Mouse (Mus musculus): Measurements from ENCODE around the gene Sec14l2. TPM values are rescaled to one million over a fixed set of nuclear protein-coding genes. Genes with fewer than 3 reads are reported as not detected.

Gene Sec14l2
- polyA plus RNA-seq, 1 experiment from 2014 or later, result 0.95 TPM

GRCm38 (mm10) chr11:4158676-4159075 lies 35.5 kb upstream of the Sec14l2 start:
- H3K36me3 ChIP-seq (ENCODE audit: control insufficient read depth, insufficient read depth, low read length), result no peaks in the 10 kb centered on the region
- no peak overlapping the region for H3K4me2 ChIP-seq (replicated peaks; ENCODE audit: low read depth)
- WGBS, result 85% methylated on average over 3 of the region's 3 CpGs
- H3K4me1 ChIP-seq (replicated peaks; ENCODE audit: control insufficient read depth, insufficient read depth), result peaks cover 10% of the 10 kb centered on the region; the same call in 1 of the 2 replicates
- TF ChIP-seq EP300 (optimal IDR thresholded peaks at IDR 0.05) (no peak), CTCF (IDR thresholded peaks at IDR 0.05; ENCODE audit: low read depth) (no peak)
- no peak overlapping the region for H3K9ac ChIP-seq (ENCODE audit: low read length)
- no peaks in the 10 kb centered on the region for H3K9me3 ChIP-seq (ENCODE audit: control insufficient read depth, low read length)
- no peaks in the 10 kb centered on the region for H3K27me3 ChIP-seq (ENCODE audit: control insufficient read depth, insufficient read depth, low read length)
- no peak for DNase-seq (ENCODE audit: low spot score)
- ATAC-seq (ENCODE audit: low FRiP score, low TSS enrichment), result no peak
- H3K27ac ChIP-seq (replicated peaks), result no peak overlapping the region
- no peak overlapping the region for H3K4me3 ChIP-seq (ENCODE audit: low read depth, low read length)

DNA sequence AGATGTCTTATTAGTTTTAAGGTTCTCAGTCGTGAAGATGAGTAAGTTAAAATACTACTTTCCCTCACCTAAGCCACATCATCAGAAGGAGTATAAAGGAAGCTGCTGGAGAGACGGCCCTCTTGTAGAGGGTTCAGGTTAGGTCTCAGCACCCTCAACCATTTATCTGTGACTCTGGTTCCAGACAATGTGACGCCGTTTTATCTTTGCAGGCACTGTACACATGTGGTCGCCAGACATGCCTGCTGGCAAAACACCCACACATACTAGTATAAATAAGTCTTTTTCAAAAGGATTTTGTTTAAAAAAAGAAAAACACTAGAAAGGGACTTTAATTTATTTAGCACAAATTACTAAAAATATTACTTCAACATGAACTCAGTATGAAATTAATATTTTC lies 32.4 kb upstream of the Sec14l2 start:
- H3K4me2 ChIP-seq (replicated peaks; ENCODE audit: low read depth), result no peak overlapping the region
- no peaks in the 10 kb centered on the region for H3K36me3 ChIP-seq (ENCODE audit: control insufficient read depth, insufficient read depth, low read length)
- WGBS, result 67% methylated on average over 5 of the region's 5 CpGs
- no peaks in the 10 kb centered on the region for H3K27me3 ChIP-seq (ENCODE audit: control insufficient read depth, insufficient read depth, low read length)
- no peak for ATAC-seq (ENCODE audit: low FRiP score, low TSS enrichment)
- no peak overlapping the region for H3K4me3 ChIP-seq (ENCODE audit: low read depth, low read length)
- H3K9me3 ChIP-seq (ENCODE audit: control insufficient read depth, low read length), result no peaks in the 10 kb centered on the region
- TF ChIP-seq EP300 (optimal IDR thresholded peaks at IDR 0.05) (no peak), CTCF (IDR thresholded peaks at IDR 0.05; ENCODE audit: low read depth) (no peak)
- H3K4me1 ChIP-seq (replicated peaks; ENCODE audit: control insufficient read depth, insufficient read depth), result 0 out of 2 replicates have a peak, but pooled peaks cover 4% of the 10 kb centered on the region
- H3K27ac ChIP-seq (replicated peaks), result no peak overlapping the region
- no peak overlapping the region for H3K9ac ChIP-seq (ENCODE audit: low read length)
- no peak for DNase-seq (ENCODE audit: low spot score)

- no peak overlapping the region for H3K4me3 ChIP-seq (ENCODE audit: low read depth, low read length)
- DNase-seq (ENCODE audit: low spot score) (no peak), ATAC-seq (ENCODE audit: low FRiP score, low TSS enrichment) (no peak)
- WGBS, result 90% methylated on average over 7 of the region's 7 CpGs
- H3K9ac ChIP-seq (ENCODE audit: low read length), result no peak overlapping the region
- TF ChIP-seq EP300 (optimal IDR thresholded peaks at IDR 0.05), result no peak
- no peak for TF ChIP-seq CTCF (IDR thresholded peaks at IDR 0.05; ENCODE audit: low read depth)
- no peak overlapping the region for H3K27ac ChIP-seq (replicated peaks)
- no peak overlapping the region for H3K4me2 ChIP-seq (replicated peaks; ENCODE audit: low read depth)
- H3K36me3 ChIP-seq (ENCODE audit: control insufficient read depth, insufficient read depth, low read length), result no peaks in the 10 kb centered on the region
- no peaks in the 10 kb centered on the region for H3K9me3 ChIP-seq (ENCODE audit: control insufficient read depth, low read length)
- H3K27me3 ChIP-seq (ENCODE audit: control insufficient read depth, insufficient read depth, low read length), result no peaks in the 10 kb centered on the region
- no peaks in the 10 kb centered on the region for H3K4me1 ChIP-seq (replicated peaks; ENCODE audit: control insufficient read depth, insufficient read depth)
Observed at GRCm38 (mm10) chr11:4153694-4154093, 30.5 kb upstream of the Sec14l2 start.

- Histone ChIP-seq H3K27me3 (ENCODE audit: control insufficient read depth, insufficient read depth, low read length) (no peaks in the 10 kb centered on the region), H3K9me3 (ENCODE audit: control insufficient read depth, low read length) (no peaks in the 10 kb centered on the region), H3K36me3 (ENCODE audit: control insufficient read depth, insufficient read depth, low read length) (no peaks in the 10 kb centered on the region; the same call in 1 of the 2 replicates), H3K27ac (replicated peaks) (no peak overlapping the region), H3K4me2 (replicated peaks; ENCODE audit: low read depth) (no peak overlapping the region), H3K4me1 (replicated peaks; ENCODE audit: control insufficient read depth, insufficient read depth) (no peaks in the 10 kb centered on the region), H3K9ac (ENCODE audit: low read length) (no peak overlapping the region), H3K4me3 (ENCODE audit: low read depth, low read length) (no peak overlapping the region)
- TF ChIP-seq EP300 (optimal IDR thresholded peaks at IDR 0.05) (no peak), CTCF (IDR thresholded peaks at IDR 0.05; ENCODE audit: low read depth) (no peak)
- DNase-seq (ENCODE audit: low spot score) (no peak), ATAC-seq (ENCODE audit: low FRiP score, low TSS enrichment) (no peak)
- WGBS, result 93% methylated on average over 6 of the region's 6 CpGs
Observed at GRCm38 (mm10) chr11:4149886-4150285, 26.7 kb upstream of the Sec14l2 start.

GRCm38 (mm10) chr11:4148536-4149156 lies 25.4 kb upstream of the Sec14l2 start:
- Histone ChIP-seq H3K27me3 (ENCODE audit: control insufficient read depth, insufficient read depth, low read length) (no peaks in the 10 kb centered on the region), H3K9me3 (ENCODE audit: control insufficient read depth, low read length) (no peaks in the 10 kb centered on the region), H3K4me3 (ENCODE audit: low read depth, low read length) (no peak overlapping the region), H3K9ac (ENCODE audit: low read length) (no peak overlapping the region), H3K27ac (replicated peaks) (no peak overlapping the region), H3K4me2 (replicated peaks; ENCODE audit: low read depth) (no peak overlapping the region), H3K4me1 (replicated peaks; ENCODE audit: control insufficient read depth, insufficient read depth) (no peaks in the 10 kb centered on the region), H3K36me3 (ENCODE audit: control insufficient read depth, insufficient read depth, low read length) (no peaks in the 10 kb centered on the region; the same call in 1 of the 2 replicates)
- TF ChIP-seq EP300 (optimal IDR thresholded peaks at IDR 0.05), result no peak
- no peak for TF ChIP-seq CTCF (IDR thresholded peaks at IDR 0.05; ENCODE audit: low read depth)
- WGBS, result 83% methylated on average over 9 of the region's 9 CpGs
- ATAC-seq (ENCODE audit: low FRiP score, low TSS enrichment) (no peak), DNase-seq (ENCODE audit: low spot score) (no peak)

DNA sequence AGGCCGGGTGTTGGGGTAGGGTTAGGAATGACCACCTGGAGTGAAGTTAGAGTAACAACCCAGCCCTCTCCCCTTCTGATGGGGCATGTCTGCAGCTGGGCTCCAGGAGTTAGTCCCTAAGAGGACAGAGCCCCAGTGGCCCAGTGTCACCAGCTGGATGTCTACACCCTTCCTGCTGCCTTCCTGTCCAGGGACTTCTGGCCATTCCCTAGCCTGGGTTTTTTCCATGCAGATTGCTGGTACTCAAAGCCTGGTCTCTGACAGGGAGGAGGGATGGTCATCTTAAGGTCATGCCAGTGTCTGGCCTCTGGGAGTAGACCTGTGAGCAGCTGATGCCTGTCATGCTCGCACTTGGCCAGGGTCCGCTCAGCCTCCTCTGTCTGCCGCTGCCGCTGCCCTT lies 24.9 kb upstream of the Sec14l2 start:
- no peaks in the 10 kb centered on the region for H3K4me1 ChIP-seq (replicated peaks; ENCODE audit: control insufficient read depth, insufficient read depth)
- no peak for TF ChIP-seq EP300 (optimal IDR thresholded peaks at IDR 0.05)
- TF ChIP-seq CTCF (IDR thresholded peaks at IDR 0.05; ENCODE audit: low read depth), result no peak
- H3K36me3 ChIP-seq (ENCODE audit: control insufficient read depth, insufficient read depth, low read length), result peaks cover 5% of the 10 kb centered on the region; the same call in 1 of the 2 replicates
- no peaks in the 10 kb centered on the region for H3K27me3 ChIP-seq (ENCODE audit: control insufficient read depth, insufficient read depth, low read length)
- WGBS, result 82% methylated on average over 5 of the region's 5 CpGs
- H3K9me3 ChIP-seq (ENCODE audit: control insufficient read depth, low read length), result no peaks in the 10 kb centered on the region
- H3K27ac ChIP-seq (replicated peaks), result no peak overlapping the region
- no peak overlapping the region for H3K4me3 ChIP-seq (ENCODE audit: low read depth, low read length)
- no peak for DNase-seq (ENCODE audit: low spot score)
- H3K4me2 ChIP-seq (replicated peaks; ENCODE audit: low read depth), result no peak overlapping the region
- H3K9ac ChIP-seq (ENCODE audit: low read length), result no peak overlapping the region
- no peak for ATAC-seq (ENCODE audit: low FRiP score, low TSS enrichment)
